Mouse (Mus musculus): Measurements from ENCODE around the gene Cfap206. TPM values are rescaled to one million over a fixed set of nuclear protein-coding genes. Genes with fewer than 3 reads are reported as not detected.

Cfap206 gene
- polyA plus RNA-seq, 1 experiment = 0.17 TPM

GRCm38 (mm10) chr4:34653179-34653578 lies 76.8 kb downstream of the Cfap206 start:
- Histone ChIP-seq H3K27ac (ENCODE audit: insufficient read depth, low read depth, low read length) (no peak overlapping the region), H3K4me3 (ENCODE audit: insufficient read depth, low read depth, low read length) (no peak overlapping the region), H3K36me3 (ENCODE audit: control insufficient read depth, insufficient read depth, low read length) (peaks cover 10% of the 10 kb centered on the region), H3K27me3 (replicated peaks; ENCODE audit: control insufficient read depth, insufficient read depth, low read length) (no peaks in the 10 kb centered on the region), H3K4me1 (ENCODE audit: control insufficient read depth, insufficient read depth, low read length) (no peaks in the 10 kb centered on the region)
- WGBS = 85% methylated on average over 7 of the region's 7 CpGs
- no peak for TF ChIP-seq POLR2A (IDR thresholded peaks at IDR 0.05; ENCODE audit: low read depth, low read length)
- no peak for TF ChIP-seq CTCF (conservative IDR thresholded peaks at IDR 0.05; ENCODE audit: insufficient read depth, insufficient read length, low read depth, low read length)
- no peak for DNase-seq

GRCm38 (mm10) chr4:34644779-34645178 lies 85.2 kb downstream of the Cfap206 start:
- H3K4me3 ChIP-seq (ENCODE audit: insufficient read depth, low read depth, low read length) = no peak overlapping the region
- TF ChIP-seq POLR2A (IDR thresholded peaks at IDR 0.05; ENCODE audit: low read depth, low read length) (no peak), CTCF (conservative IDR thresholded peaks at IDR 0.05; ENCODE audit: insufficient read depth, insufficient read length, low read depth, low read length) (no peak)

GRCm38 (mm10) chr4:34640731-34641130 lies 89.3 kb downstream of the Cfap206 start:
- H3K27ac ChIP-seq (ENCODE audit: insufficient read depth, low read depth, low read length) = no peak overlapping the region
- no peak for TF ChIP-seq POLR2A (IDR thresholded peaks at IDR 0.05; ENCODE audit: low read depth, low read length)
- no peak overlapping the region for H3K4me3 ChIP-seq (ENCODE audit: insufficient read depth, low read depth, low read length)
- no peak for DNase-seq
- H3K36me3 ChIP-seq (ENCODE audit: control insufficient read depth, insufficient read depth, low read length) = peaks cover 7% of the 10 kb centered on the region
- 96% methylated on average over 3 of the region's 3 CpGs for WGBS
- no peaks in the 10 kb centered on the region for H3K4me1 ChIP-seq (ENCODE audit: control insufficient read depth, insufficient read depth, low read length)
- H3K27me3 ChIP-seq (replicated peaks; ENCODE audit: control insufficient read depth, insufficient read depth, low read length) = no peaks in the 10 kb centered on the region

More at GRCm38 (mm10) chr4:34644779-34645178, 85.2 kb downstream of the Cfap206 start:
- Histone ChIP-seq H3K36me3 (ENCODE audit: control insufficient read depth, insufficient read depth, low read length) (peaks cover 7% of the 10 kb centered on the region), H3K27me3 (replicated peaks; ENCODE audit: control insufficient read depth, insufficient read depth, low read length) (no peaks in the 10 kb centered on the region), H3K4me1 (ENCODE audit: control insufficient read depth, insufficient read depth, low read length) (no peaks in the 10 kb centered on the region), H3K27ac (ENCODE audit: insufficient read depth, low read depth, low read length) (no peak overlapping the region)
- no peak for DNase-seq

GRCm38 (mm10) chr4:34639745-34640364 lies 90.2 kb downstream of the Cfap206 start:
- H3K36me3 ChIP-seq (ENCODE audit: control insufficient read depth, insufficient read depth, low read length) = peaks cover 7% of the 10 kb centered on the region
- WGBS = 86% methylated on average over 5 of the region's 5 CpGs
- H3K4me1 ChIP-seq (ENCODE audit: control insufficient read depth, insufficient read depth, low read length) = no peaks in the 10 kb centered on the region
- no peak for DNase-seq
- no peaks in the 10 kb centered on the region for H3K27me3 ChIP-seq (replicated peaks; ENCODE audit: control insufficient read depth, insufficient read depth, low read length)
- no peak overlapping the region for H3K27ac ChIP-seq (ENCODE audit: insufficient read depth, low read depth, low read length)
- TF ChIP-seq CTCF (conservative IDR thresholded peaks at IDR 0.05; ENCODE audit: insufficient read depth, insufficient read length, low read depth, low read length) (no peak), POLR2A (IDR thresholded peaks at IDR 0.05; ENCODE audit: low read depth, low read length) (no peak)
- no peak overlapping the region for H3K4me3 ChIP-seq (ENCODE audit: insufficient read depth, low read depth, low read length)

Other genes with a start within 250 kb of the Cfap206 start
- gene Akirin2, start 179.3 kb downstream of the Cfap206 start, polyA plus RNA-seq (2012; rRNA removed) = 24.6 and 25.6 TPM in 2 replicates
- 16.6 and 18.7 TPM in 2 replicates for gene Orc3, start 115.3 kb downstream of the Cfap206 start, polyA plus RNA-seq (2012; rRNA removed)
- 17.8 and 21.2 TPM in 2 replicates for gene Rars2, start 115.2 kb downstream of the Cfap206 start, polyA plus RNA-seq (2012; rRNA removed)
- gene Slc35a1, start 42.8 kb downstream of the Cfap206 start, polyA plus RNA-seq (2012; rRNA removed) = 16.9 and 22.1 TPM in 2 replicates
- gene Gm136, start 26.1 kb upstream of the Cfap206 start, polyA plus RNA-seq (2012; rRNA removed) = not detected in 2 replicates
- gene Smim8, start 48.2 kb upstream of the Cfap206 start, polyA plus RNA-seq (2012; rRNA removed) = 8.5 and 13.2 TPM in 2 replicates
- 1.5 and 1.9 TPM in 2 replicates for gene Zfp292, start 152.8 kb upstream of the Cfap206 start, polyA plus RNA-seq (2012; rRNA removed)
- not detected in 2 replicates for gene Cga, start 163.6 kb upstream of the Cfap206 start, polyA plus RNA-seq (2012; rRNA removed)

All from kidney, adult 2 months (tissue).